Mouse (Mus musculus) heart, embryonic 11.5 days (tissue): ENCODE results near the gene Kdm5b. TPM values are rescaled to one million over a fixed set of nuclear protein-coding genes. Genes with fewer than 3 reads are reported as not detected.

Experiments
- ATAC-seq: fragments of 200-750 bp; cut with Nextera tagmentation; replicated peaks from 2 replicates; pipeline ENCODE4 v1.8.0; 2017; ENCODE audit warnings: moderate library complexity; ENCODE audit not compliant: insufficient number of reproducible peaks, low FRiP score, low TSS enrichment
- H3K27ac ChIP-seq: fragments of 300-500 bp; sonication (generic); 2 replicates; pipeline ENCODE4 v1.5.1; 2014; ENCODE audit warnings: mild to moderate bottlenecking, low read depth, low read length
- H3K27me3 ChIP-seq: fragments of 300-500 bp; sonication (generic); 2 replicates; pipeline ENCODE4 v1.6.1; 2014; ENCODE audit warnings: mild to moderate bottlenecking, low read length, mixed read lengths; ENCODE audit not compliant: control insufficient read depth, insufficient read depth
- H3K36me3 ChIP-seq: fragments of 300-500 bp; sonication (generic); 2 replicates; pipeline ENCODE4 v1.6.1; 2014; ENCODE audit warnings: mild to moderate bottlenecking, low read length, moderate library complexity, mixed read lengths; ENCODE audit not compliant: control insufficient read depth, insufficient read depth
- H3K4me1 ChIP-seq: fragments of 300-500 bp; sonication (generic); 2 replicates; pipeline ENCODE4 v1.6.1; 2014; ENCODE audit warnings: low read length; ENCODE audit not compliant: control insufficient read depth, insufficient read depth
- H3K4me2 ChIP-seq: fragments of 300-500 bp; sonication (generic); 2 replicates; pipeline ENCODE4 v1.6.1; 2014; ENCODE audit warnings: mild to moderate bottlenecking, moderate library complexity
- H3K4me3 ChIP-seq: fragments of 300-500 bp; sonication (generic); 2 replicates; pipeline ENCODE4 v1.5.1; 2014; ENCODE audit warnings: low read depth, low read length
- H3K9ac ChIP-seq: fragments of 300-500 bp; sonication (generic); 2 replicates; pipeline ENCODE4 v1.6.1; 2014; ENCODE audit warnings: mild to moderate bottlenecking, low read depth, low read length, moderate library complexity
- H3K9me3 ChIP-seq: fragments of 300-500 bp; sonication (generic); replicated peaks from 2 replicates; pipeline ENCODE4 v1.6.1; 2016; ENCODE audit warnings: low read length; ENCODE audit not compliant: control insufficient read depth
- WGBS: fragments of 180-500 bp; shearing (Covaris S2); extraction: QIAGEN DNeasy Blood & Tissue Kit; methylation state at CpG from one replicate; pipeline ENCODE4 v1.1.7; 2014; ENCODE audit not compliant: insufficient replicate concordance; 5-methylcytosine and 5-hydroxymethylcytosine counted together
- polyA plus RNA-seq: library from polyadenylated mRNA; unstranded; fragments of >200 nt; fragmentation: Nextera tagmentation; extraction: Ambion mirVana; gene quantifications from 2 replicates; pipeline ENCODE4 v1.2.1, GENCODE M21; 2014

Gene Kdm5b
- polyA plus RNA-seq, 1 experiment from 2014 or later: 34.9 TPM

- H3K9ac ChIP-seq: no peak overlapping the region
- ATAC-seq: no peak
- no peak overlapping the region for H3K4me2 ChIP-seq
- no peak overlapping the region for H3K4me3 ChIP-seq
- peaks cover 23% of the 10 kb centered on the region for H3K36me3 ChIP-seq
- no peaks in the 10 kb centered on the region for H3K4me1 ChIP-seq
- H3K27ac ChIP-seq: no peak overlapping the region
- H3K9me3 ChIP-seq: no peaks in the 10 kb centered on the region
- no peaks in the 10 kb centered on the region for H3K27me3 ChIP-seq
Measured at GRCm38 (mm10) chr1:134589676-134590075, 29.7 kb downstream of the Kdm5b start.

DNA sequence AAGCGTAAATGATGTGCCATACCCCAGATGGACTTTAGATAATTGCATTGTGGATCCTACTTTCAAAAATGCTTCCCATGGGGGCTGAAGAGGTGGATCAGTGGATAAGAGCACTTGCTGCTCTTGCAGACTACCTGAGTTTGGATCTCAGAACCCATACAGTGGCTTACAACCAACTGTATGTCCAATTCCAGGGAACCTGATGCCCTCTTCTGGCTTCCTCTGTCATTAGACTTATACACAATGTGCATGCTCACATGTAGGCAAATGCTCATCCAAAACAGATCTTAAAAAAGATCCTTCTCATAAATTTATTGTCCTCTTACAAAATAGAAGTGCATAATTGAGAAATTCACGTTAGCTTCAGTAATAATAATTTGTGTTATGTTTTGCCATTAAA, 31.8 kb downstream of the Kdm5b start:
- no peak overlapping the region for H3K4me2 ChIP-seq
- H3K27ac ChIP-seq: no peak overlapping the region
- H3K4me3 ChIP-seq: no peak overlapping the region
- H3K9me3 ChIP-seq: no peaks in the 10 kb centered on the region
- no peaks in the 10 kb centered on the region for H3K27me3 ChIP-seq
- no peak for ATAC-seq
- peaks cover 26% of the 10 kb centered on the region for H3K36me3 ChIP-seq
- no peaks in the 10 kb centered on the region for H3K4me1 ChIP-seq
- 89% methylated on average over 2 of the region's 2 CpGs for WGBS
- H3K9ac ChIP-seq: no peak overlapping the region

- no peak for ATAC-seq
- Histone ChIP-seq H3K9me3 (no peaks in the 10 kb centered on the region), H3K4me3 (no peak overlapping the region), H3K4me2 (no peak overlapping the region), H3K4me1 (no peaks in the 10 kb centered on the region), H3K27ac (no peak overlapping the region), H3K36me3 (peaks cover 31% of the 10 kb centered on the region), H3K27me3 (no peaks in the 10 kb centered on the region), H3K9ac (no peak overlapping the region)
- 78% methylated on average over 9 of the region's 9 CpGs for whole genome bisulfite sequencing
Measured at GRCm38 (mm10) chr1:134597339-134598054, 37.5 kb downstream of the Kdm5b start.

- no peaks in the 10 kb centered on the region for H3K9me3 ChIP-seq
- H3K4me3 ChIP-seq: no peak overlapping the region
- no peak overlapping the region for H3K9ac ChIP-seq
- ATAC-seq: no peak
- no peaks in the 10 kb centered on the region for H3K4me1 ChIP-seq
- H3K27me3 ChIP-seq: no peaks in the 10 kb centered on the region
- no peak overlapping the region for H3K27ac ChIP-seq
- peaks cover 25% of the 10 kb centered on the region for H3K36me3 ChIP-seq
- WGBS: 89% methylated on average over 2 of the region's 2 CpGs
- no peak overlapping the region for H3K4me2 ChIP-seq
Measured at GRCm38 (mm10) chr1:134604086-134604485, 44.1 kb downstream of the Kdm5b start.

DNA sequence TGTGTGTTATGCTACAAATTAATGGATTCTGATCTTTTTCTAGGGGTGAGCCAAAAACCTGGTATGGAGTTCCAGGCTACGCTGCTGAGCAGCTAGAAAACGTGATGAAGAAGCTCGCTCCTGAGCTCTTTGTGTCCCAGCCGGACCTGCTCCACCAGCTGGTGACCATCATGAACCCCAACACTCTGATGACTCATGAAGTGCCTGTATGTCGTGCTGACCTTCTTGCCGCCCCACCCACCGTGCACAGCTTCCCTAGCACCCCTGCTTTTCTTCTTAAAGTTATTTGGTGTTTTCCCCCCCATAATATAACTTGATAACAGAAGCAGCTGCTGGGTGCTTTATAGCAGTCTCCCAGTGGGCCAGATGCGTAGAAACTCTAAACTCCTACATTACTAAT, 45.7 kb downstream of the Kdm5b start:
- peaks cover 25% of the 10 kb centered on the region for H3K36me3 ChIP-seq
- no peak overlapping the region for H3K27ac ChIP-seq
- H3K4me1 ChIP-seq: no peaks in the 10 kb centered on the region
- WGBS: 78% methylated on average over 8 of the region's 8 CpGs
- H3K9me3 ChIP-seq: no peaks in the 10 kb centered on the region
- no peak overlapping the region for H3K4me3 ChIP-seq
- no peak for ATAC-seq
- no peaks in the 10 kb centered on the region for H3K27me3 ChIP-seq
- no peak overlapping the region for H3K4me2 ChIP-seq
- H3K9ac ChIP-seq: no peak overlapping the region

- 91% methylated on average over 2 of the region's 2 CpGs for WGBS
- Histone ChIP-seq H3K27ac (no peak overlapping the region), H3K9me3 (no peaks in the 10 kb centered on the region), H3K9ac (no peak overlapping the region), H3K4me3 (no peak overlapping the region), H3K27me3 (no peaks in the 10 kb centered on the region), H3K36me3 (peaks cover 21% of the 10 kb centered on the region), H3K4me2 (no peak overlapping the region), H3K4me1 (no peaks in the 10 kb centered on the region)
- ATAC-seq: no peak
Measured at GRCm38 (mm10) chr1:134606381-134606780, 46.4 kb downstream of the Kdm5b start.

DNA sequence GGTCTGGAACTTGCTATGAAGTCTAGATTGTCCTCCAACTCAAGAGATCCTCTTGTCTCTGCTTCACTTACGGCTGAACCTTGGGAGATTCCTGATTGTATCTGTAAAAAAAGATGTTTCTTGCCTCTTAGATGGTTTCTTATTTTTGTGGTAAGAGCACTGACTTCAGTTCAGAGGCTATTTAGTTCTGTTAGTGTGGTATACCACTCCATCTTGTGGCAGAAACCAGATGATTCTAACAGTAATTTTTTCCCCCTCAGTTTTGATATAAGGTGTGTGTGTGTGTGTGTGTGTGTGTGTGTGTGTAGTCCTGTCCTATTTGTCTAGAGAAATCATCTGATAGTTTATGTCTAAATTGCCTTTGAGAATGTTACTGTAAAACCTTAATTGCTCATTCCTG, 47.3 kb downstream of the Kdm5b start:
- H3K9ac ChIP-seq: no peak overlapping the region
- no peak for ATAC-seq
- H3K27ac ChIP-seq: no peak overlapping the region
- H3K36me3 ChIP-seq: peaks cover 23% of the 10 kb centered on the region
- no peaks in the 10 kb centered on the region for H3K27me3 ChIP-seq
- no peak overlapping the region for H3K4me2 ChIP-seq
- no peak overlapping the region for H3K4me3 ChIP-seq
- H3K4me1 ChIP-seq: no peaks in the 10 kb centered on the region
- WGBS: 79% methylated on average over 1 of the region's 1 CpGs
- H3K9me3 ChIP-seq: no peaks in the 10 kb centered on the region

- Histone ChIP-seq H3K4me3 (no peak overlapping the region), H3K4me1 (no peaks in the 10 kb centered on the region), H3K4me2 (no peak overlapping the region), H3K36me3 (peaks cover 27% of the 10 kb centered on the region), H3K27me3 (no peaks in the 10 kb centered on the region), H3K9ac (no peak overlapping the region), H3K27ac (no peak overlapping the region), H3K9me3 (no peaks in the 10 kb centered on the region)
- WGBS: 80% methylated on average over 4 of the region's 4 CpGs
- no peak for ATAC-seq
Measured at GRCm38 (mm10) chr1:134609172-134609571, 49.2 kb downstream of the Kdm5b start.

- Histone ChIP-seq H3K27ac (no peak overlapping the region), H3K27me3 (no peaks in the 10 kb centered on the region), H3K9ac (no peak overlapping the region), H3K36me3 (peaks cover 34% of the 10 kb centered on the region), H3K4me2 (no peak overlapping the region), H3K4me1 (no peaks in the 10 kb centered on the region), H3K4me3 (no peak overlapping the region), H3K9me3 (no peaks in the 10 kb centered on the region)
- 92% methylated on average over 5 of the region's 5 CpGs for WGBS
- no peak for ATAC-seq
Measured at GRCm38 (mm10) chr1:134614554-134614953, 54.6 kb downstream of the Kdm5b start.
